Mouse (Mus musculus): ENCODE results near the gene Oxct1. TPM values are rescaled to one million over a fixed set of nuclear protein-coding genes. Genes with fewer than 3 reads are reported as not detected.

Oxct1 gene
- polyA plus RNA-seq (2012; rRNA removed; ENCODE audit: low replicate concordance), result 70.8 and 80.8 TPM in 2 replicates

DNA sequence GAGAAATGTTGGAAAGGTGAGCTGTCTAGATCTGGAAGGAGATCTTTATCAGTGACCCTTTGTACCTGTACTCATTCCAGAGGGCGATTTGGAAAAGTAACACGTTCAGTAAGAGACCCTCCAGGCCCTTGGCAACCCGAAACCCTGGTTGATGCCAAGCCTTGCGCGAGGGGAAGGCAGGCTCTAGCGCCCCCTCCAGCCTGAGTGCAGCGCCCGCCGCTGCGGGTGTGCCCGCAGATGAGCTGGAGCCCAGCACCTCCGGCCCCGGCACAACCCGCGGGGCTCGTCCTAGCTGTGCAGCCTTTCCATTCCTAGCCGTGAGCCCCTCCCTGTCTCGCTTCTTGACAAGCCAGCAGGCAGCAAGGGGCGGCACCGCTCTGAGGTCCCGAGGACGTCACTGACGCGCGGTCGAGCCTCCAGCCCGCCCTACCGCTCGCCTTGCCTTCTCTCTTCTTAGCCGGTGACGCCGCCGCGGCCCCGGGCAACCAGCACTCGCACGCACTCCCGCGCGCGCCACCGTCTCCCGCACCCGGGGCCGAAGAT, at the start of gene Oxct1:
Gene Oxct1 (plus strand): TSS at position 153 of the 543 bp plus-strand sequence.

DNA sequence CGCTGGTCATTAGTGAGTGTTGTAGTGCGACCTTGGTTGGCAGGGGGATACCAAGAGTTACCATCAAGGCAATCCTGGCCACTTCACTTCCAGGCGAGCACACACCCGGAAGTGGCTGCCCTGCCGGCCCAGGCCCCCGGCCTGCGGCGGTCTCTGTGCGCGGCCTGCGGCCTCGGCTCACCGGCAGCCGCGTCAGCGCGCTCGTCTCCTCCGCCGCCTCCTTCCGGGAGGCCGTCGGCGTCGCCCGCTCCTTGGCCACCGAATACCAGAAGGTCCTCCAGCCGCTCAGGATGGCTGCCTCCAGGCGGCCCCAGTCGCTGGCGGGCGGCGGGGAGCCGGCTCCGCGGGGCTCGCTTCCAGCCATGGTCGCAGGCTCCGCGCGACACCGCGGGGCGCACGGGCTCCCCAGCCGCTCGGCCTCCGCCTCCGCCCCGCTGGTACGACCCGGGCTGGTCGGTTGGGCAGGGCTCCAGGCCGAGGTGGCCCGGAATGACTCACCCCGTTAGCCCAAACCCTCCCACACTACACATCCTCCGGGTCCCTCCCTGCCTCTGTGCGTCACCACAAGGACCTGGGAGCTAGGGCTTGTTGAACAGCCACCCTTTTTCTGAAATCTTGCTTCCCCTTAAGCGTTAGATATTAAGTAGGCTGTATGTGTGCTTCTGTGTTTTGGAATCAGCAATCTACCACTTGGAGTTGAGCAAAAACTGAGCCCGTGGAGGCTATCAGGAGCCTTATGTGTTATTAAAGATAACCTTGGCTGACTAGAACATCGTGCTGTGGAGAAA, 46.9 kb upstream of the Oxct1 start, which contains the start of gene Fbxo4:
Gene Fbxo4 (minus strand): TSS at position 513 of the 788 bp plus-strand sequence.

DNA sequence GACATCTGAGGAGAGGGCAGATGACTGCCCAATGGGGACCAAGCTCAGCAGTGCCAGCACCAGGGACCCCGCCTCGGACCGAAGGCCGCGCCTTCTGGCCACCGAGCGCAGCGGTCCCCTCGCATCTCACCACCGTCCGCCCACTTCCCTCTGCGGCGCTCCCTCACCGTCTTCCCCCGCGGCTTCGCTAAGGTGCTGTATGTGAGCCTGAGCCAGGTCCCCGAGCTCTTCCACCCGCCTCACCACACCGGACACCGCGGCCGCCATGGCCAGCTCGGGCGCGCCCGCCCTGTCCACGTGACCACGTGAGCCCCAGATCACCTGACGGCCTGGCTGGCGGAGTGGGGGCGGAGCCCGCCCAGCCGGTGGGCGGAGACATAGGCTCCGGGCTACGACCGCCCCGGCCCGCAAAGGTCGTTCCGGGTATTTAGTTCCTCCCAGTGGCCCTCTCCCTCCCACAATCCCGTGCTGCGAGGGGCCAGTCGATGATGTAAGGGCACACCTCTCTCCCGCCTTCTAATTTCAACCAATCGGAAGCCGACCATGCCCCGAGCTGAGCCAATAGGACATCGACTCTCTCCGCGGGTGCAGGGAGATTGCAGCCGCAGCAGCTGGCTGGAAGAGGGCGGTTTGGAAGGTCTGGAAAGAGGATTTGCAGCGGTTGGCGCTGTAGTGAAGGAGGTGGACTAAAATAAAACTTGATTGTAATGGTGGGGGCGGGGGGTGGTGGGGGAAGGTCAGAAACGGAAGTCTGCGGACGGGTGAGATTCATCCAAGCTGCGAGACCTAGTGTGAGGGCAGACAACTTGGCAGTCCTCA, 30.5 kb upstream of the Oxct1 start, which contains the start of gene AW549877:
Gene AW549877 (minus strand): TSS at position 297 of the 819 bp plus-strand sequence.

Other genes with a start within 250 kb of the Oxct1 start
- 18.1 and 19.6 TPM in 2 replicates for gene Fbxo4, start 46.8 kb upstream of the Oxct1 start, polyA plus RNA-seq (2012; rRNA removed; ENCODE audit: low replicate concordance)
- 22.7 and 30.2 TPM in 2 replicates for gene AW549877, start 30.6 kb upstream of the Oxct1 start, polyA plus RNA-seq (2012; rRNA removed; ENCODE audit: low replicate concordance)

Measured in subcutaneous adipose tissue, adult 2 months (tissue).